Mouse (Mus musculus): ENCODE measurements around the gene Armc6. TPM values are rescaled to one million over a fixed set of nuclear protein-coding genes. Genes with fewer than 3 reads are reported as not detected.

Gene Armc6
- 112 and 119 TPM in 2 replicates for total RNA-seq (2014; rRNA removed)
- 116 and 121 TPM in 2 replicates for polyA plus RNA-seq (2015; fragmentation: Nextera tagmentation; extraction: Ambion mirVana)

- Histone ChIP-seq H3K4me3 (ENCODE audit: low read depth, low read length) (peak within 1 kb of the TSS; percentile 83), H3K4me2 (ENCODE audit: low read depth, low read length, poor library complexity, severe bottlenecking) (peak within 1 kb of the TSS; percentile 60), H3K4me1 (ENCODE audit: insufficient read depth, low read length) (peaks cover 5% of the 10 kb centered on the region; the same call in 1 of the 2 replicates), H3K9me3 (ENCODE audit: low read length) (no peaks in the 10 kb centered on the region), H3K27me3 (ENCODE audit: insufficient read depth, low read length) (no peaks in the 10 kb centered on the region), H3K27ac (ENCODE audit: low read depth, low read length) (peak within 1 kb of the TSS; percentile 97), H3K36me3 (ENCODE audit: insufficient read depth, low read length) (peaks cover 40% of the 10 kb centered on the region), H3K9ac (replicated peaks; ENCODE audit: low read length, poor library complexity, severe bottlenecking) (peak within 1 kb of the TSS; percentile 90)
- peak; percentile 95 for ATAC-seq (ENCODE audit: low FRiP score)
- WGBS, result under 1% methylated on average over 67 of the region's 67 CpGs
- peak; percentile 98 for DNase-seq (ENCODE audit: low spot score)
- peak; percentile 39 for TF ChIP-seq CTCF (IDR thresholded peaks at IDR 0.05)
Measured at GRCm38 (mm10) chr8:70234080-70234780, at the start of gene Armc6, which contains the start of gene Sugp2. TSS of gene Armc6 (minus strand) at chr8:70234466. TSS of gene Sugp2 (plus strand) at chr8:70234226.

DNA sequence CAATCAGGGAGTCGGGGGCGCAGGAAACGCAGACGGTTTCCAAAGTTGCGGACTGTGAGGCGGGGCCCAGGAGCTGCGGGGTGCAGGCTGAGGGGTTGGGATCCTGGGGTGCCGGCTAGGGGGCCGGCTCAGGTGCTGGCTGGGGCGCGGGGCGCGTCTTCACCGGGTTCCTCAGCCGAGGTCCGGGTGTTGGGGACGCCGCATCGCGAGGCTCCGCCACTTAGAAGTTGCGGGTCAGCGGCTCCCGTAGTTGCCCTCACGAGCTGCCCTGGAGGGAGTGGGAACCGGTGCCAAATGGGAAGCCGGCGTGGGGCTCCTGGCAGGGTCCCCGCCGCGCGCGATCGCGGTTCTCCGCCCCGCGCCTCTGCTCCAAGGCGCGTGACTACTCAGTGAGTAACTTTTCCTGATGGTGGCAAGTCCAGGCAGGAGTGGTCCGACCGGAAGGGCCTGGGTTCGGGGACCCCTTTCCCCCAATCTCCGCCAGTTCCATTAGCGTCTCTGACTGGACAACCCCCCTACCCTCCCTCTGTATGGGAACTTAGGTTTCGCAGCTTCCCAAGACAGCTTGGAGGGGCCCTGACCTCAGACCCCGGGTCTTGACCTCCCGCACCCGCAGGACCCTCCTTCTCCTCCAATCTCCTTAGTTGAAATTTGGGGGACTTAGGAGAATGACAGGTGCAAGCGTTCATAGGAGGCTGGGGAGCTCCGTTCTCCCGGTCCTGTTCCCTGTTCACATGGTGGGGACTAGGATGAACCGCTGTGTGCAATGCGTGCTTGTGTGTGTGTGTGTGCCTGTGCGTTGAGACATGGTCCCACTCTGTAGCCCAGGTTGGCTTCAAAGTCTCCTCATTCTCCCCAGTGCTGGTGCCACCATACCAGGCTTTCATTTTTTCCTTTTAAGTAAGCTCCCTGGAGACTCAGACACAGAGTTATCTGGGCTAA lies 49.1 kb upstream of the Armc6 start:
- Histone ChIP-seq H3K4me1 (ENCODE audit: insufficient read depth, low read length) (no peaks in the 10 kb centered on the region), H3K27ac (ENCODE audit: low read depth, low read length) (peak overlapping the region; percentile 43), H3K4me3 (ENCODE audit: low read depth, low read length) (peak overlapping the region; percentile 67), H3K4me2 (ENCODE audit: low read depth, low read length, poor library complexity, severe bottlenecking) (peak overlapping the region; percentile 92), H3K36me3 (ENCODE audit: insufficient read depth, low read length) (peaks cover 3% of the 10 kb centered on the region; the same call in 1 of the 2 replicates), H3K27me3 (ENCODE audit: insufficient read depth, low read length) (no peaks in the 10 kb centered on the region), H3K9ac (replicated peaks; ENCODE audit: low read length, poor library complexity, severe bottlenecking) (peak overlapping the region; percentile 71), H3K9me3 (ENCODE audit: low read length) (no peaks in the 10 kb centered on the region)
- DNase-seq (ENCODE audit: low spot score), result peak; percentile 15
- ATAC-seq (ENCODE audit: low FRiP score), result peak; percentile 53
- WGBS, result under 1% methylated on average over 52 of the region's 55 CpGs
- TF ChIP-seq CTCF (IDR thresholded peaks at IDR 0.05), result no peak

GRCm38 (mm10) chr8:70282603-70283135 lies 48.4 kb upstream of the Armc6 start, which contains the start of gene Homer3:
TSS of gene Homer3 (plus strand) at chr8:70282827.
- Histone ChIP-seq H3K9me3 (ENCODE audit: low read length) (no peaks in the 10 kb centered on the region), H3K9ac (replicated peaks; ENCODE audit: low read length, poor library complexity, severe bottlenecking) (peak within 1 kb of the TSS; percentile 71), H3K4me1 (ENCODE audit: insufficient read depth, low read length) (no peaks in the 10 kb centered on the region), H3K27me3 (ENCODE audit: insufficient read depth, low read length) (no peaks in the 10 kb centered on the region), H3K4me3 (ENCODE audit: low read depth, low read length) (peak within 1 kb of the TSS; percentile 67), H3K36me3 (ENCODE audit: insufficient read depth, low read length) (peaks cover 3% of the 10 kb centered on the region; the same call in 1 of the 2 replicates), H3K27ac (ENCODE audit: low read depth, low read length) (peak within 1 kb of the TSS; percentile 43), H3K4me2 (ENCODE audit: low read depth, low read length, poor library complexity, severe bottlenecking) (peak within 1 kb of the TSS; percentile 92)
- 0% methylated on average over 31 of the region's 36 CpGs for WGBS
- peak; percentile 84 for TF ChIP-seq CTCF (IDR thresholded peaks at IDR 0.05)
- DNase-seq (ENCODE audit: low spot score) (peak; percentile 76), ATAC-seq (ENCODE audit: low FRiP score) (peak; percentile 86)

GRCm38 (mm10) chr8:70281001-70281400 lies 46.7 kb upstream of the Armc6 start:
- Histone ChIP-seq H3K4me1 (ENCODE audit: insufficient read depth, low read length) (no peaks in the 10 kb centered on the region), H3K36me3 (ENCODE audit: insufficient read depth, low read length) (peaks cover 2% of the 10 kb centered on the region; the same call in 1 of the 2 replicates), H3K9me3 (ENCODE audit: low read length) (no peaks in the 10 kb centered on the region), H3K9ac (replicated peaks; ENCODE audit: low read length, poor library complexity, severe bottlenecking) (no peak overlapping the region), H3K27ac (ENCODE audit: low read depth, low read length) (no peak overlapping the region), H3K27me3 (ENCODE audit: insufficient read depth, low read length) (no peaks in the 10 kb centered on the region), H3K4me3 (ENCODE audit: low read depth, low read length) (no peak overlapping the region), H3K4me2 (ENCODE audit: low read depth, low read length, poor library complexity, severe bottlenecking) (no peak overlapping the region)
- no peak for ATAC-seq (ENCODE audit: low FRiP score)
- no peak for DNase-seq (ENCODE audit: low spot score)
- WGBS, result 39% methylated on average over 3 of the region's 3 CpGs
- no peak for TF ChIP-seq CTCF (IDR thresholded peaks at IDR 0.05)

- no peak overlapping the region for H3K27ac ChIP-seq (ENCODE audit: low read depth, low read length)
- TF ChIP-seq CTCF (IDR thresholded peaks at IDR 0.05), result no peak
- WGBS, result 73% methylated on average over 8 of the region's 8 CpGs
- no peaks in the 10 kb centered on the region for H3K9me3 ChIP-seq (ENCODE audit: low read length)
- ATAC-seq (ENCODE audit: low FRiP score) (no peak), DNase-seq (ENCODE audit: low spot score) (no peak)
- H3K4me1 ChIP-seq (ENCODE audit: insufficient read depth, low read length), result no peaks in the 10 kb centered on the region
- no peak overlapping the region for H3K4me3 ChIP-seq (ENCODE audit: low read depth, low read length)
- no peak overlapping the region for H3K4me2 ChIP-seq (ENCODE audit: low read depth, low read length, poor library complexity, severe bottlenecking)
- H3K9ac ChIP-seq (replicated peaks; ENCODE audit: low read length, poor library complexity, severe bottlenecking), result no peak overlapping the region
- no peaks in the 10 kb centered on the region for H3K36me3 ChIP-seq (ENCODE audit: insufficient read depth, low read length)
- no peaks in the 10 kb centered on the region for H3K27me3 ChIP-seq (ENCODE audit: insufficient read depth, low read length)
Measured at GRCm38 (mm10) chr8:70279266-70279665, 45.0 kb upstream of the Armc6 start.
